Mouse (Mus musculus): ENCODE results near the gene Tst. TPM values are rescaled to one million over a fixed set of nuclear protein-coding genes. Genes with fewer than 3 reads are reported as not detected.

Gene Tst
- polyA plus RNA-seq, 1 experiment, result 9.8 TPM

DNA sequence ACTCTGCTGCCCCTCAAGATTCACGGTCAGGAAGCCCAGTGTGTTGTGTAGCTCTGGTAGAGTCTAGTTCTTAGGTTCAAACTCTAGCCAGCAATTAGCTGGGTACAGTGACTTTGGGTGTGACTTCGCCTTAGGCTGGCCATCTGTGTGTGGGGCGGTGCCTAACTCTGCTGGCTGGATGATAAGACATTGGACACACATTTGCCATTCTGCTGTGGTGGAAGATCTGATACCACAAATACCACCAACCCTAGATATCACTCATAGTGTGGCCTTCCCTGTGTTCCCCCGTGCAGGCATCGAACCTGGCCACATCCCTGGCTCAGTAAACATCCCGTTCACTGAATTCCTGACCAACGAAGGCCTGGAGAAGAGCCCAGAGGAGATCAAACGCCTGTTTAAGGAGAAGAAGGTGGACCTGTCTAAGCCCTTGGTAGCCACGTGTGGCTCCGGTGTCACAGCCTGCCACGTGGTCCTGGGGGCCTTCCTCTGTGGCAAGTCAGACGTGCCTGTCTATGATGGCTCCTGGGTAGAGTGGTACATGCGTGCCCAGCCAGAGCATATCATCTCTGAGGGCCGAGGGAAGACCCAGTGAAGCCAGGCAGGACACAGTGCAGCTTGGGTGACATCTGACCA is 7.5 kb upstream of the Tst start:
- peak overlapping the region; percentile 0 for H3K4me2 ChIP-seq (ENCODE audit: low read depth)

DNA sequence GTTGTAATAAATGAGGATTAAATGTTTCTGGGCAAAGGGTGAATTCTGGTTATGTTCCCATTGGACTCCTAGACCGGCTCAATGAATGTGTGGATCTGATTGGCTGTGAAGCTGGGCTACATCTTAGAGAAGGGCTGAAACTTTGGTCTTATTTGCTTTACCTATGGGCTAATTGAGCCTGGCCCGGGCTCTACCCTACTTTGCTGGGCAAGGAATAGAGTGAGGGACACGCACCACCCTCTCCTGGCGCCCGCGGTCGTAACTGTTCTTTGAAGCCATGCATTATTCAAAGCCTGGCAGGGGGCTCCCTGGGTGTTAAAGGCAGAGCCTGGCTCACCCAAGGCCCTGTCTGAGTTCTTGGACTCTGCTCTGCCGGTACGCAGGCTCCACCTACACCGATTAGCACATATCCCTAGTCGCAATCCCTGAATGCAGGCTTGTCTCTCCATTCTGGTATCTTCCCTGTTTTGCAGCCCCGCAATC is 3.9 kb upstream of the Tst start:
- H3K27me3 ChIP-seq (ENCODE audit: control insufficient read depth, insufficient read depth, insufficient read length), result no peaks in the 10 kb centered on the region
- H3K4me2 ChIP-seq (ENCODE audit: low read depth), result no peak overlapping the region
- TF ChIP-seq POLR2AphosphoS2 (IDR thresholded peaks at IDR 0.05; ENCODE audit: insufficient read length, low read depth) (no peak), POLR2A (IDR thresholded peaks at IDR 0.05; ENCODE audit: insufficient read length, low read depth) (no peak), SRF (IDR thresholded peaks at IDR 0.05; ENCODE audit: control insufficient read depth, insufficient read length, low read depth) (no peak), MYOD1 (IDR thresholded peaks at IDR 0.05; ENCODE audit: control insufficient read depth in 1 of 3, insufficient read length in 2 of 3, low read depth in 2 of 3) (no peak), MYOG (IDR thresholded peaks at IDR 0.05; ENCODE audit: control insufficient read depth in 1 of 3, insufficient read depth in 1 of 3, insufficient read length in 2 of 3, low read depth in 2 of 3) (no peak), TCF3 (IDR thresholded peaks at IDR 0.05; ENCODE audit: insufficient read length, low read depth) (no peak), REST (IDR thresholded peaks at IDR 0.05; ENCODE audit: insufficient read depth, insufficient read length) (no peak), MAX (IDR thresholded peaks at IDR 0.05; ENCODE audit: low read depth) (no peak), TCF12 (IDR thresholded peaks at IDR 0.05; ENCODE audit: insufficient read depth, poor library complexity, severe bottlenecking) (no peak), CEBPB (IDR thresholded peaks at IDR 0.05; ENCODE audit: insufficient read depth, poor library complexity, severe bottlenecking) (no peak), USF1 (IDR thresholded peaks at IDR 0.05; ENCODE audit: low read depth) (no peak), E2F4 (IDR thresholded peaks at IDR 0.05; ENCODE audit: insufficient read depth) (no peak)
- no peaks in the 10 kb centered on the region for H3K79me2 ChIP-seq (ENCODE audit: control insufficient read depth, insufficient read depth)
- no peak overlapping the region for H3ac ChIP-seq (ENCODE audit: control insufficient read depth, insufficient read length)
- no peak overlapping the region for H3K4me3 ChIP-seq
- H3K36me3 ChIP-seq (ENCODE audit: control insufficient read depth, insufficient read depth), result no peaks in the 10 kb centered on the region

More for the DNA sequence above, 7.5 kb upstream of the Tst start:
- peak in 1 of 3 experiments; percentile 45 for TF ChIP-seq MYOG (IDR thresholded peaks at IDR 0.05; ENCODE audit: control insufficient read depth in 1 of 3, insufficient read depth in 1 of 3, insufficient read length in 2 of 3, low read depth in 2 of 3)
- TF ChIP-seq POLR2AphosphoS2 (IDR thresholded peaks at IDR 0.05; ENCODE audit: insufficient read length, low read depth), result no peak
- TF ChIP-seq MYOD1 (IDR thresholded peaks at IDR 0.05; ENCODE audit: control insufficient read depth in 1 of 3, insufficient read length in 2 of 3, low read depth in 2 of 3), result no peak
- no peak for TF ChIP-seq POLR2A (IDR thresholded peaks at IDR 0.05; ENCODE audit: insufficient read length, low read depth)
- TF ChIP-seq E2F4 (IDR thresholded peaks at IDR 0.05; ENCODE audit: insufficient read depth), result no peak
- no peak for TF ChIP-seq USF1 (IDR thresholded peaks at IDR 0.05; ENCODE audit: low read depth)
- no peak for TF ChIP-seq CEBPB (IDR thresholded peaks at IDR 0.05; ENCODE audit: insufficient read depth, poor library complexity, severe bottlenecking)
- H3ac ChIP-seq (ENCODE audit: control insufficient read depth, insufficient read length), result no peak overlapping the region
- no peak overlapping the region for H3K4me3 ChIP-seq
- H3K79me2 ChIP-seq (ENCODE audit: control insufficient read depth, insufficient read depth), result no peaks in the 10 kb centered on the region
- H3K27me3 ChIP-seq (ENCODE audit: control insufficient read depth, insufficient read depth, insufficient read length), result no peaks in the 10 kb centered on the region
- no peaks in the 10 kb centered on the region for H3K36me3 ChIP-seq (ENCODE audit: control insufficient read depth, insufficient read depth)

DNA sequence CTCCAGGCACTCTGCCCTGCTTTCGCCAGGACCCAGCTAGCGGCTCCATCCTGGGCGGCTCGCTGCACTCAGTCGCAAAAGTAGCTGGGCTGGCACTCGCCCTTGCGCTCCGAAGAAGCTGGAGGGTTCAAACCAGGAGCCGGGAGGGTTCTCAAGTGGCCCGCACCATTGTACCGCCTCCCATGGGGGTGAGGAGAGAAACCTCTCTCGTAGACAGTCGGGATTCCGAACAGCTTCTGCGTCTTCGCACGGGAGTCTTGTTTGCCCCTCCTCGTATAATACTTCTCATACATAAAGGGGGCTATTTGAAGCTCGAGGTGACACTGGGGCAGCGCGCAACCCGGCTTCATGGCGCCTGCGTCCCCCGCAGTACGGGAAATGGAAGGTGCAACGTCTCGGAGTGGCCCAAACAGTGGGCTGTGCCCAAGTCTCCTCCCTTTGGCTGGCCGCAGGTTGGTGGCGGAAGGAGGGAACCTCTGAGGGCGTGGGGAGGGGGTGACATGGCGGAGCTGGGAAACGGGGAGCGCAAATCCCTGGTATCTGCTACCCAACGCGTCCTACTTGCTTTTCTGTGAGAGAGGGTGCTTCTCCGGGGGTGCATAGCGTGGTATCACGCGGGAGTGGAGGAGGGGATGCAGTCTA is 707 bp upstream of the Tst start, which contains the start of gene Mpst:
Gene Mpst (plus strand): TSS at position 124 of the 642 bp plus-strand sequence.
- no peaks in the 10 kb centered on the region for H3K36me3 ChIP-seq (ENCODE audit: control insufficient read depth, insufficient read depth)
- peak in 1 of 3 experiments; percentile 40 for TF ChIP-seq MYOG (IDR thresholded peaks at IDR 0.05; ENCODE audit: control insufficient read depth in 1 of 3, insufficient read depth in 1 of 3, insufficient read length in 2 of 3, low read depth in 2 of 3)
- TF ChIP-seq POLR2AphosphoS2 (IDR thresholded peaks at IDR 0.05; ENCODE audit: insufficient read length, low read depth), result peak; percentile 84
- TF ChIP-seq SRF (IDR thresholded peaks at IDR 0.05; ENCODE audit: control insufficient read depth, insufficient read length, low read depth), result no peak
- TF ChIP-seq MAX (IDR thresholded peaks at IDR 0.05; ENCODE audit: low read depth), result no peak
- TF ChIP-seq TCF12 (IDR thresholded peaks at IDR 0.05; ENCODE audit: insufficient read depth, poor library complexity, severe bottlenecking), result no peak
- no peak for TF ChIP-seq TCF3 (IDR thresholded peaks at IDR 0.05; ENCODE audit: insufficient read length, low read depth)
- TF ChIP-seq CEBPB (IDR thresholded peaks at IDR 0.05; ENCODE audit: insufficient read depth, poor library complexity, severe bottlenecking), result no peak
- peak; percentile 91 for TF ChIP-seq E2F4 (IDR thresholded peaks at IDR 0.05; ENCODE audit: insufficient read depth)
- peak; percentile 85 for TF ChIP-seq POLR2A (IDR thresholded peaks at IDR 0.05; ENCODE audit: insufficient read length, low read depth)
- no peak for TF ChIP-seq MYOD1 (IDR thresholded peaks at IDR 0.05; ENCODE audit: control insufficient read depth in 1 of 3, insufficient read length in 2 of 3, low read depth in 2 of 3)
- no peak for TF ChIP-seq USF1 (IDR thresholded peaks at IDR 0.05; ENCODE audit: low read depth)
- no peak for TF ChIP-seq REST (IDR thresholded peaks at IDR 0.05; ENCODE audit: insufficient read depth, insufficient read length)
- H3ac ChIP-seq (ENCODE audit: control insufficient read depth, insufficient read length), result peak within 1 kb of the TSS; percentile 1
- H3K79me2 ChIP-seq (ENCODE audit: control insufficient read depth, insufficient read depth), result no peaks in the 10 kb centered on the region
- peak within 1 kb of the TSS; percentile 45 for H3K4me3 ChIP-seq
- H3K4me2 ChIP-seq (ENCODE audit: low read depth), result peak within 1 kb of the TSS; percentile 98
- H3K27me3 ChIP-seq (ENCODE audit: control insufficient read depth, insufficient read depth, insufficient read length), result no peaks in the 10 kb centered on the region

DNA sequence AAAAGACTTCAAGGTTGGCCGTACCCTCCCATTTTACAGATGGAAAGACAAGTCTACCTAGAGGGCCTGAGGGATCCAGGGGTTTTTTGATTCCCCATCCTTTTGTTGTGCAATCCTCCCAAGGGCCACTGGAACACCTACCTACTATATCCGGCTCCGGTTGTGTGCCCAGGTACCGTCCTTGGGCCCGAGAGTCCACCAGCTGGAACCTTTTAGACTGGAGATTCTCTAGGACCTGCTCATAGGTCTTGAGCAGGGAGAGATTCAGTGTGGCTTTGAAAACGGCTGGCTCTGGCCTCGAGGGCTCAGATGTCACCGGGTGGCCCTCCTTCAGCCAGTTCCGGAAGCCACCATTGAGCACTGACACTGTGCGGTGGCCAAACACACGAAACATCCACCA is 609 bp downstream of the Tst start:
- H3ac ChIP-seq (ENCODE audit: control insufficient read depth, insufficient read length), result no peak overlapping the region
- H3K4me3 ChIP-seq, result peak overlapping the region; percentile 45
- H3K27me3 ChIP-seq (ENCODE audit: control insufficient read depth, insufficient read depth, insufficient read length), result no peaks in the 10 kb centered on the region
- TF ChIP-seq MYOG (IDR thresholded peaks at IDR 0.05; ENCODE audit: control insufficient read depth in 1 of 3, insufficient read depth in 1 of 3, insufficient read length in 2 of 3, low read depth in 2 of 3), result no peak
- TF ChIP-seq POLR2AphosphoS2 (IDR thresholded peaks at IDR 0.05; ENCODE audit: insufficient read length, low read depth), result no peak
- TF ChIP-seq SRF (IDR thresholded peaks at IDR 0.05; ENCODE audit: control insufficient read depth, insufficient read length, low read depth), result no peak
- no peak for TF ChIP-seq CEBPB (IDR thresholded peaks at IDR 0.05; ENCODE audit: insufficient read depth, poor library complexity, severe bottlenecking)
- no peak for TF ChIP-seq MAX (IDR thresholded peaks at IDR 0.05; ENCODE audit: low read depth)
- no peaks in the 10 kb centered on the region for H3K79me2 ChIP-seq (ENCODE audit: control insufficient read depth, insufficient read depth)
- H3K4me2 ChIP-seq (ENCODE audit: low read depth), result peak overlapping the region; percentile 94
- no peaks in the 10 kb centered on the region for H3K36me3 ChIP-seq (ENCODE audit: control insufficient read depth, insufficient read depth)
